Comparison of ENCODE assay signal across 9 mouse cellular contexts in genomic region chr14:79662001-79662400, GRCm38 (mm10). TPM values are rescaled to one million over a fixed set of nuclear protein-coding genes. Genes with fewer than 3 reads are reported as not detected.
DNase-seq lines count a peak whose midpoint lies in the region; ATAC-seq and TF ChIP-seq lines count a peak whose summit lies in the region.
"Had no signal": no experiment of that assay in that cellular context is flagged by ENCODE, and none has a peak within 500 bp of the region (broad histone marks: within the 10 kb centered on the region; RNA-seq: fewer than 3 reads in every experiment).

TSS of gene Cnmd (minus strand) at chr14:79662170.

- peak within 1 kb of the TSS; percentile 38 for H3K4me2 ChIP-seq in neural tube, embryonic 11.5 days (ENCODE audit: low read depth)
- H3K4me2 ChIP-seq in forebrain, embryonic 15.5 days (replicated peaks), result peak within 1 kb of the TSS; percentile 35
- H3K4me2 ChIP-seq in limb, embryonic 14.5 days (replicated peaks; ENCODE audit: low read depth, low read length, severe bottlenecking), result peak within 1 kb of the TSS; percentile 54
- peak within 1 kb of the TSS; percentile 48 for H3K4me2 ChIP-seq in stomach, embryonic 14.5 days (replicated peaks; ENCODE audit: low read depth, low read length)

- peaks cover 6% of the 10 kb centered on the region; the same call in 1 of the 2 replicates for H3K4me1 ChIP-seq in neural tube, embryonic 11.5 days (ENCODE audit: control insufficient read depth, insufficient read depth, low read length)
- H3K4me1 ChIP-seq in forebrain, embryonic 15.5 days, result peaks cover 32% of the 10 kb centered on the region
- peaks cover 10% of the 10 kb centered on the region; the same call in 1 of the 2 replicates for H3K4me1 ChIP-seq in limb, embryonic 14.5 days (ENCODE audit: control insufficient read depth, insufficient read depth, low read length)
- no peaks in the 10 kb centered on the region for H3K4me1 ChIP-seq in stomach, embryonic 14.5 days (ENCODE audit: control insufficient read depth, insufficient read depth, low read length)

- 52% methylated on average over 4 of the region's 4 CpGs for WGBS in neural tube, embryonic 11.5 days
- WGBS in forebrain, embryonic 15.5 days, result 54% methylated on average over 4 of the region's 4 CpGs
- 54% methylated on average over 4 of the region's 4 CpGs for WGBS in limb, embryonic 14.5 days
- 62% methylated on average over 4 of the region's 4 CpGs for WGBS in stomach, embryonic 14.5 days

- H3K27ac ChIP-seq in neural tube, embryonic 11.5 days (ENCODE audit: low read depth, low read length), result 0 out of 2 replicates have a peak within 1 kb of the TSS, but pooled peaks have one; percentile 11
- H3K27ac ChIP-seq in forebrain, embryonic 15.5 days (replicated peaks), result no peak within 1 kb of the TSS
- peak within 1 kb of the TSS; percentile 52 for H3K27ac ChIP-seq in limb, embryonic 14.5 days (replicated peaks; ENCODE audit: low read depth, low read length)
- H3K27ac ChIP-seq in stomach, embryonic 14.5 days (ENCODE audit: low read length), result no peak within 1 kb of the TSS

- H3K4me3 ChIP-seq in neural tube, embryonic 11.5 days (ENCODE audit: low read depth, low read length), result peak within 1 kb of the TSS; percentile 20
- peak within 1 kb of the TSS; percentile 6; the same call in 1 of the 2 replicates for H3K4me3 ChIP-seq in forebrain, embryonic 15.5 days
- peak within 1 kb of the TSS; percentile 38 for H3K4me3 ChIP-seq in limb, embryonic 14.5 days (replicated peaks; ENCODE audit: low read length)
- 0 out of 2 replicates have a peak within 1 kb of the TSS, but pooled peaks have one; percentile 10 for H3K4me3 ChIP-seq in stomach, embryonic 14.5 days (ENCODE audit: low read depth, low read length)

- TF ChIP-seq POLR2A in limb, embryonic 14.5 days (IDR thresholded peaks at IDR 0.05; ENCODE audit: borderline replicate concordance, extremely low read depth, insufficient read depth, insufficient read length), result no peak

- ATAC-seq in neural tube, embryonic 11.5 days (ENCODE audit: insufficient read depth, low FRiP score, low TSS enrichment), result no peak
- ATAC-seq in forebrain, embryonic 15.5 days (replicated peaks), result no peak
- ATAC-seq in limb, embryonic 14.5 days (ENCODE audit: low FRiP score, low read depth), result 0 out of 2 replicates have a peak, but pooled peaks have one; percentile 41
- 0 out of 2 replicates have a peak, but pooled peaks have one; percentile 14 for ATAC-seq in stomach, embryonic 14.5 days (ENCODE audit: insufficient number of reproducible peaks, insufficient read depth, low FRiP score, low read depth)

- H3K9ac ChIP-seq in neural tube, embryonic 11.5 days (ENCODE audit: low read length), result peak within 1 kb of the TSS; percentile 29; the same call in 1 of the 2 replicates
- 0 out of 2 replicates have a peak within 1 kb of the TSS, but pooled peaks have one; percentile 4 for H3K9ac ChIP-seq in forebrain, embryonic 15.5 days (replicated peaks)
- H3K9ac ChIP-seq in limb, embryonic 14.5 days (ENCODE audit: low read depth, low read length, severe bottlenecking), result peak within 1 kb of the TSS; percentile 58
- H3K9ac ChIP-seq in stomach, embryonic 14.5 days (replicated peaks; ENCODE audit: low read depth, low read length), result no peak within 1 kb of the TSS

- H3K36me3 ChIP-seq in neural tube, embryonic 11.5 days (ENCODE audit: control insufficient read depth, insufficient read depth, low read length), result no peaks in the 10 kb centered on the region
- H3K36me3 ChIP-seq in forebrain, embryonic 15.5 days, result no peaks in the 10 kb centered on the region
- H3K36me3 ChIP-seq in limb, embryonic 14.5 days (ENCODE audit: control insufficient read depth, insufficient read depth, low read length), result no peaks in the 10 kb centered on the region
- H3K36me3 ChIP-seq in stomach, embryonic 14.5 days (ENCODE audit: control insufficient read depth, insufficient read depth, low read length), result no peaks in the 10 kb centered on the region

- intact Hi-C loops in left cerebral cortex, postnatal 4 days (cut with DNase I), result no loop called here

- H3K9me3 ChIP-seq in neural tube, embryonic 11.5 days (ENCODE audit: control insufficient read depth, low read length), result no peaks in the 10 kb centered on the region
- H3K9me3 ChIP-seq in forebrain, embryonic 15.5 days, result no peaks in the 10 kb centered on the region
- H3K9me3 ChIP-seq in limb, embryonic 14.5 days (ENCODE audit: control insufficient read depth, low read length), result no peaks in the 10 kb centered on the region
- no peaks in the 10 kb centered on the region for H3K9me3 ChIP-seq in stomach, embryonic 14.5 days (ENCODE audit: control insufficient read depth, low read depth, low read length)

- DNase-seq in neural tube, embryonic 11.5 days (ENCODE audit: low spot score), result no peak
- DNase-seq in neural tube, embryonic 10.5 days (ENCODE audit: extremely low spot score, low spot score), result no peak
- no peak for DNase-seq in limb, embryonic 14.5 days (ENCODE audit: low spot score)
- DNase-seq in left cerebral cortex, postnatal 4 days, result no peak
- DNase-seq in urinary bladder, adult 2 months (ENCODE audit: low spot score), result no peak
- DNase-seq: adrenal gland, postnatal 25 days; thymus, postnatal 36 days had no signal

- 0 out of 2 replicates have a peak, but pooled peaks cover 3% of the 10 kb centered on the region for H3K27me3 ChIP-seq in neural tube, embryonic 11.5 days (ENCODE audit: control insufficient read depth, insufficient read depth, low read length)
- H3K27me3 ChIP-seq in forebrain, embryonic 15.5 days, result no peaks in the 10 kb centered on the region
- no peaks in the 10 kb centered on the region for H3K27me3 ChIP-seq in limb, embryonic 14.5 days (ENCODE audit: control insufficient read depth, insufficient read depth, low read length)
- no peaks in the 10 kb centered on the region for H3K27me3 ChIP-seq in stomach, embryonic 14.5 days (ENCODE audit: control insufficient read depth, insufficient read depth, low read length)

RNA-seq across cellular contexts. Expression of gene Cnmd, which starts in this region (rescaled TPM):
- polyA plus RNA-seq in neural tube, embryonic 11.5 days (2014; fragmentation: Nextera tagmentation; extraction: Ambion mirVana), result 13.3 and 15.3 TPM in 2 replicates
- polyA plus RNA-seq in forebrain, embryonic 15.5 days (2015; fragmentation: Nextera tagmentation; extraction: Ambion mirVana), result 1.5 and 2.6 TPM in 2 replicates
- 324 and 384 TPM in 2 replicates for polyA plus RNA-seq in limb, embryonic 14.5 days (2012; rRNA removed)
- polyA plus RNA-seq in limb, embryonic 14.5 days (2014; fragmentation: Nextera tagmentation; extraction: Ambion mirVana), result 169 and 199 TPM in 2 replicates
- 1.3 and 2.9 TPM in 2 replicates for polyA plus RNA-seq in stomach, embryonic 14.5 days (2014; fragmentation: Nextera tagmentation; extraction: Ambion mirVana)
- 1 to 10 TPM in 1 of 2 experiments, under 1 TPM in 1; 0.64 to 1.6 TPM for total RNA-seq in left cerebral cortex, postnatal 4 days (2021)
- 1.7 and 2.1 TPM in 2 replicates for polyA plus RNA-seq in urinary bladder, adult 2 months (2012; rRNA removed)

Comparison
In these comparisons a context has a peak if more than half of its experiments do, and no peak if none do; other contexts are left out.
1. RNA of gene Cnmd (polyA plus RNA-seq): 169 to 384 TPM in limb, embryonic 14.5 days; 13.3 to 15.3 TPM in neural tube, embryonic 11.5 days, 1.5 to 2.6 TPM in forebrain, embryonic 15.5 days, 1.7 to 2.1 TPM in urinary bladder, adult 2 months and 1.3 to 2.9 TPM in stomach, embryonic 14.5 days; every median in the first group is over 10 times any median in the second.
2. ATAC-seq: peak in limb, embryonic 14.5 days (single experiment) and stomach, embryonic 14.5 days (single experiment); none in neural tube, embryonic 11.5 days (single experiment) and forebrain, embryonic 15.5 days (single experiment).
3. H3K27ac ChIP-seq: peak in neural tube, embryonic 11.5 days (single experiment) and limb, embryonic 14.5 days (single experiment); none in forebrain, embryonic 15.5 days (single experiment) and stomach, embryonic 14.5 days (single experiment).
4. Peak in every context shown above with its lines, with median percentiles within 50 percentile points of each other: H3K4me2 ChIP-seq and H3K4me3 ChIP-seq.